Mouse (Mus musculus): ENCODE data around the gene Tmem54.
A peak's percentile ranks its signal among the peaks of the same experiment; 100 is the strongest.

Gene Tmem54

DNA sequence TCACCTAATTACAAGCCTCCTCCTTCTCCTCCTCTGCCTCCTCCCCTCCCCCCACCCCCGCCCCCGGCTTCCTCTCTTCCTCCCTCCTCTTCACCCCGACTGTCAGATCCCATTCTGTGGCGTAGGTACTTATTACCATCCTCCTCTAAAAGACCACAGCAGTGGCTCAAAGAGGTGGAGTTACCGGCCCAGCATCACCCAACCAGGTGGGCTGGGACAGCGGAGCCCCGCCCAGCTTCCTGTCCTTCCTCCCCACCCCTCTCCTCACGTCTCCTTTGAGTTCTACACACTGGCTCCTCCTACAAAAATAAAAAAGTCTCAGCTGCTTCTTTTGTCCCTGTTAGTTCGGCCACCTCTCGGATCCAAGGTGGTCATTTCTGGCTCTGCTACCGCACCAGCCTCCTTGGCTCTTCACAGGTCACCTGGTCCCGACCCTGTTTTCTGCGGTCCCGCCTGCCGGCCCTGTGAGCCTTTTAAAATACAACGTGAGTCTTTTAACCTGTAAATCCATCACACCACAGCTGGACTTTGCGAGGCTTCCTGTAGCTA lies 25.5 kb downstream of the Tmem54 start:
- DNase-seq = no peak

DNA sequence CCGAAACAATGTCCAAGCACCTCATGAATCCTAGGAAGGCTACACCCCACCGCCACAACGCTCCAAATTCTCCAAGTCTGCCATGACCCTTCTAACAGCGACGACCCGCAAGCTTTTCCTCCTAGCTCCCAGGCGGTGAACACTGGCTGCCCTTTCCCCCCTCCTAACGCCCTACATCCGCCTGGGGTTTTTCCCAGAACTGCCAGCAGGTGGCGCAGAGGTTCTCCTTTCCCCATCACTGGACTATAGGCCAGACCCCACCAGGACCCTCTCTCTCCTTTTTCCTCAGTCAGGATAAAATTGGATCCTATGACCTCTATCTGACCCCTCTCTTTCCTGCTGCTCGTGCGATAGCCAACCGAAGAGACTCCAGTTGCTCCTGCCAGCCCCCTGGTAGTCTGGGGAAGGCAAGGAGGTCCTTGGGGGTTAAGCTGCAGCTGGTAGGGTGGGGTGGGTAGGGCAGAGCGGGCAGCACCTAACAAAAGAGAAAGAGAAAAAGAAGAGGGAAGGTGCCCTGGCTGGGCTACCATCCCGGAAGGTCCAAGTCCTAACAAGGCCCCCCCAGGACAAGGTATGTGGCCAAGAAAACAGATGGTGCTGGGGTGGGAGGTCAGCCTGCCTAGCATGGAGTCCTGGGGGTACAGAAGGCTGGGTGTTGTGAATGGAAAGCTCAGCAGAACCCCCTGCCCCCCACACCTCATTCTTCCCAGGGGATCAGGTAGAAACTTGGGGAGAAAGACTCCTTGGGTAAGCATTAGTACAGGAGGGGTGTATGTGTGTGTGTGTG lies 29.6 kb downstream of the Tmem54 start:
- DNase-seq = peak; percentile 88 to 91

DNA sequence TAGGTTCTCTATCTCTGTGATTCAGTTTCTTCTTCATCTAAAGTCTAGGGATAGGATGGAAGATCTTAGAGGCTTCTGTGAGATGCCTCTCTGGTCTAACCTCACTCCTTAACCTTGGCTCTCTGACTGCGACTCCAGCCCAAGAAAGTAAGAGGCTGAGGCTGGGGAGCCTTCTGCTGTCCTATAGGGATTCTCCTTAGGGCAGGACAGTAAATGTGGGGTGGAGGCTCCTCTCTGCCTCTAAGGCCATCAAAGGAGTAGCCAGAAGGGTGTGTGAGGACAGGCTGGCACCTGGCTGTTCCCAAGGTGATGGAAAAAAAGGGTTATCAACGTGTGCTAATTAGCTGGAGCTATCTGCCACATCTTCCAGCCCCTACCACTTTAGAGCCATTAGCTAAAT lies 30.3 kb downstream of the Tmem54 start:
- peak in 1 of 2 experiments; percentile 47 for DNase-seq

- no peak for DNase-seq
Measured at GRCm38 (mm10) chr4:129136189-129136578, 30.8 kb downstream of the Tmem54 start.

GRCm38 (mm10) chr4:129136579-129137391 lies 31.4 kb downstream of the Tmem54 start, which contains the start of gene Fndc5:
Gene Fndc5, plus strand, starts transcription at chr4:129136999.
- DNase-seq = peak; percentile 49 to 78

GRCm38 (mm10) chr4:129137392-129138321 lies 32.3 kb downstream of the Tmem54 start:
- DNase-seq = peak in 1 of 2 experiments; percentile 54

GRCm38 (mm10) chr4:129139642-129140041 lies 34.3 kb downstream of the Tmem54 start:
- DNase-seq = peak in 1 of 2 experiments; percentile 19

DNA sequence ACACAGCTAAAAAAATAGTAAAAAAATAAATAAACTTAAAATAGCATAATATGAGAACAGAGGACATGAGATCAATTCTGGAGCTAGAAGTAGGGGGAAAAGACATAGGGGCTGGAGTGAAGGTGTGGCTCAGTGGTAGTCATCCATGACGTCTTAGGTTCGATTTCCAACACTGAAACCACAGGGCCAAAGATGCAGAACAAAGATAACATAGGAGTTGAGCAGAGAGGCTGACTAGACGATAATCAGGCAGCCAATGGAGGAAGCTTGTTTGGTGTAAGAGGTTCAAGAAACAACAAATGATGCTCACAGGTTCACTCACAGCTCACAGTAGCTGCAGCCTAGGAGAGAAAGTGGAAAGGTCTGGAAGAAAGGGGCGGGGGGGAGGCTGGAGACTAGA lies 35.5 kb downstream of the Tmem54 start:
- DNase-seq = no peak

DNA sequence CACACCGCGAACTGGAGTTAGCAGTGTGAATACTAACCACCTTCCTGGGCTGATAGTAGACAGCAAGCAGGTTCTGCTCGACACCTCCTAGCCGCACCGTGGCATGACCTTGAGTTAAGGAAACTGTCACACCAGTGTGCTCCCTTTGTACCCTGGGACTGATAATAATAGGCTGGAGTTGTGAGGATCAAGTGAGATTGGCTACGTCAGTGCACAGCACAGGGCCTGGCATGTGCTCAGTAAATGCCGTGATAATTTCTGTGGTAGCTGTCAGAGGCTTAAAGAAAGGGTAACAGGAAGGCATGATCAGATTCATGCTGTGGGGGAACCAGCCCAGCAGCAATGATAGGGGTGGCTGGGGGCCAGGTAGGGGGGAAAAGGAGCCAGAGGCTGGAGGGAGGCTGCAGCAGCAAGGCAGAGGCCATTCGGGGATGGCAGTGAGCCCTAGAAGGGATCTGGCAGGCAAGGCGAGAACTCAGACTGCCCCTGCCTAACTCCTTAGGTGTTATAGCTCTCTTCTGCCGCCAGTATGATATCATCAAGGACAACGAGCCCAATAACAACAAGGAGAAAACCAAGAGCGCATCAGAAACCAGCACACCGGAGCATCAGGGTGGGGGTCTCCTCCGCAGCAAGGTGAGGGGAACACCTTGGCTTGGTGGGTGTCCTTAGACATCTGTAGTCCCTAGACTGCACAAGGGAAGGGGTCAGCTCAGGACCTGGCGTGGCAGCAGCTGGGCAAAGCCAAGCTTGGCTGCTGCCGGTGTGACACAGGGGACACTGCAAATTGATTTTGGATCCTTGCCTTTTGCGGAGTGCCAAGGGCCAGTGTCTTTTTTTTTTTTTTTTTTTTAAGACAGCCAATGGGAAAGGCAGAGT lies 36.5 kb downstream of the Tmem54 start:
- peak in 1 of 2 experiments; percentile 44 for DNase-seq

GRCm38 (mm10) chr4:129142439-129143045 lies 37.2 kb downstream of the Tmem54 start:
- DNase-seq = peak in 1 of 2 experiments; percentile 42

DNA sequence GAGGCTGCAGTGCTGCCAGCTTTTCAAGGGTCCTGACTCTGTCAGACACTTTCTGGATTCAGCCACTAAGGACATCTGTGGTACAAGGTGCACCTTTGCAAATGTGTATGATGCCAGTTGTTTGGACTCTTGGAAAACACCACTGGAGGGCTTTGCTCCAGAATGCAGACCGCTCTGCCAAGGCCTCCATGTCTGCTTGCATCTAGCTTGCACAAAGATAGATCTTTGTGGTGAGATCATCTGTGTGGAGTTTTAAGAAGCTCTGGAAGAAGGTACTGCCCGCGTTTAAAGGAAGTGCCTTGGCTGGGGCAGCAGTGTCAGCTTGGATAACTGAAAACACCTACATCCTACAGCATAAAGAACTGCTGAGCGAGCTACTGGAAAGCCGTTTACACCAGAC lies 38.2 kb downstream of the Tmem54 start:
- no peak for DNase-seq

DNA sequence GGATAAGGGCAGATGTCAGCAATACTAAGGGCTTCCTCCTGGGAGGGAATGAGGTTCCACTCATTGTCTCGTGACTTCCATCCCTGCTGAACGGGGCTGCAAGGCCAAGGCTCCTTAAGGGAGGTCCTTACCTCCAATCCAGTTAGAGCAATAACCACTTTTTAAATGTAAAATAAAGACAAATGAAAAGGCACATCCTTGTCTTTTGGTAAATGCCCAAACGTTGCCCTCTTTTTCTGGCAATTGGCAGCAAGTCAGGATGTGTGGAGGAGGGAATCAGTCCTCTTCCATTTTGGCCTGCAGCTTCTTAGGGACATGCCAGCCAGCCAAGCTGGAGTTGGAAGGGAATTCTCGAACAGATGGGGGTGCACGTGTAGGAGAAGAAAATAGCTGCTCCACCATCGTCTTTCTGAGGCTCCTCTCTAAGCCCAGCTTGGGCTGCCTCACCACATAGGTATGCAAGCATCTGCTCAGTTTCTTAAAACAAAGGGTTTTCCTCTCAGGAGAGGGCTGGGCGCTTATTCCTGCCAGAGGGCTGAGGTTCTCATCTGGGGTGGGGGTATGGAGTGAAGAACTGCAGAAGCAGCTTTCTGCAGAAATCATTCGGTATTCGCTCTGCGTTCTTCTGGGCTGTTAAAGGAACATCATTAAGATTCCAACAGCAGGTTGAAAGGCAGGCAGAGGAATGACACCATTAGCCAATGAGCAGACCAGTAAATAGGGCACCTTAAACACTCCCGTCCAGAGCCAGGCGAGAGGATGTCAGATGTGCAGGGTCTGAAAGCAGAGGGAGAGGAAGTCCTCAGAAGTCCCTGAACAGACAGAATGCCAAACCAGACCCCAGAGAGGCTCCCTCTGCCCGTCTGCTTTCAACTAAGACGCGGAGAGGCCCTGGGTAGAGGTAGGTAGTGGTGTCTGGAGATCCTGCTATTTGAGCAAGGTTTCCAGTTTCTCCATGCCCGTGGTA lies 39.3 kb downstream of the Tmem54 start:
- DNase-seq = peak; percentile 87 to 92

DNA sequence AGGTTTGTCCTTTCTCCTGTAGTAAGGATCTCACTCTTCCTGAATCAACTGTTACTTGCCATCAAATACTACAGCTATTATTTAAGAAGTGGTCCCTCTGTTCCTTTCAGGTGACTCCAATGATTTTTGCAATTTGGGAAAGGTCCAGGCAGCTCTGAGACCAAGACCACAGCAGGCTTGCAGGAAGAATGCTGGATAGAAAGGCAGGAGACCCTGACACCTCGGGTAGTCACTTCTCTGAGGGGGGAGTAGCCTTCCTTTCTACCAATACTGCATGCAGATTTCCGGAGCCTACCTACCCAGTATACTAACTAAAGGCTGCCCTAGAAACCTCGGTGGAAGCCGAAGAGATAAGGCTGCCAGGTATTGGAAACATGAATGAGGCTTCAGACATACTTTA lies 40.1 kb downstream of the Tmem54 start:
- DNase-seq = no peak

DNA sequence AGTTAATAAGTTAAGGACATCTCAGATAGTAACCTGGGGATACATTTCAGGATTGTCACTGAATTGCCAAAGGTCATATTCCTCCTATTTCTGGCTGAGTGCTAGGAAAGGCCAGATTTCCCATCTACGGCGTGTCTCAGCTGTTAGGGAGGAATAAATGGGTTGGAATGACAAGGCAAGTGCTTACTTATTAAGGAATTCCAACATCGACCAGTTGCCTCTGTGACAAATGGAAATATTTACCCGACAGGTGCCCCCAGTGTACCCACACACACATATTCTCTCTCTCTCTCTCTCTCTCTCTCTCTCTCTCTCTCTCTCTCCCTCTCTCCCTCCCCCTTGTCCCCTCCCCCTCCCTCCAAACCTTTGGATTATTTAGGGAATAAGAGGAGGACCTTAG lies 40.6 kb downstream of the Tmem54 start:
- no peak for DNase-seq

DNA sequence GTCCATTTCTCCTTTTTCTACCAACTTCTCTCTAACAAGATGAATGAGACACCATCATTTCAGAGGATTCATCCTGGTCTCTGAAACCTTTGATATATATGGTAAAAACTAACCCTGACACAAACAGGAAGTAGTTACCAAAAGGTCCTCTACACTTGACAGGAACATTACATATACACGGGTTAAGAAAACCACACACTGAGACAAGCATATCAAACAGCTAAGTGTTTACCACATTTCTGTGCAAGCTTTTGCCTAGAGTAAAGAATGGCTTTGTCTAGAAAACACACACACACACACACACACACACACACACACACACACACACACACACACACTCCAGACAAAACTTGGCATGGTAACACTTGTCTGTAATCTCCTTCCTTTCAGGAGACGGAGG lies 41.0 kb downstream of the Tmem54 start:
- DNase-seq = no peak

- no peak for DNase-seq
Measured at GRCm38 (mm10) chr4:129147552-129148103, 42.3 kb downstream of the Tmem54 start.

DNA sequence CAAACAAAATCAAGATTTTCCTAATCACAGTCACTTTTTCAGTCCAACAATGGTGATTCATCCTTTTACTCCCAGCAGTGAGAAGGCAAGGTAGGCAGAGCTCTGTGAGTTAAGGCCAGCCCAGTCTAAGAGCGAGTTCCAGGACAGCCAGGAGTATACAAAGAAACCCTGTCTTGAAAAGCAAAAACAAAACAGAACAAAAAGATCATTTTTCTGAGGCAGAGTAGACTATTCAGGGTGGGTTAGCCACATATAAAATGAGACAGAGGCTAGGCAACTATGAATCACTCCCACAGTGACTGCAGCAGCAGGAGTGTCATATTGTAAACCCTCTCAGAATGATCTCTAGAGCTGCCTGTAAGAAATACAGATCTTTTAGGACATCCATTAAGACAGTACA lies 44.0 kb downstream of the Tmem54 start:
- no peak for DNase-seq

- DNase-seq = no peak
Measured at GRCm38 (mm10) chr4:129151276-129151811, 46.0 kb downstream of the Tmem54 start.

GRCm38 (mm10) chr4:129157541-129157940 lies 52.2 kb downstream of the Tmem54 start:
- no peak for DNase-seq

Data from cerebellum, adult 18-20 months (tissue).